In genomic region chr4:134621695-134622094, GRCm38 (mm10) we compare ENCODE assay signal across 24 mouse cellular contexts.
"Had no signal": no experiment of that assay in that cellular context is flagged by ENCODE, and none has a peak within 500 bp of the region (broad histone marks: within the 10 kb centered on the region; RNA-seq: fewer than 3 reads in every experiment).

No protein-coding gene starts in this region.

- H3K4me3 ChIP-seq: heart, embryonic 10.5 days; heart, embryonic 12.5 days; hindbrain, embryonic 13.5 days; hindbrain, embryonic 15.5 days; kidney, embryonic 15.5 days; limb, embryonic 13.5 days; limb, embryonic 15.5 days; liver, embryonic 12.5 days had no signal

- DNase-seq: gastrocnemius, postnatal 14 days; gastrocnemius, postnatal 36 days; heart, adult 18-20 months; heart, postnatal 14 days; heart, postnatal 36 days; kidney, adult 11 months; kidney, adult 2 months; kidney, adult 9 months; kidney, postnatal 14 days; kidney, postnatal 36 days; layer of hippocampus, adult 9-11 months; layer of hippocampus, postnatal 36 days; left cerebral cortex, postnatal 4 days had no signal

- H3K27ac ChIP-seq: hindbrain, embryonic 13.5 days; hindbrain, embryonic 15.5 days; hindbrain, postnatal 0 days; kidney, embryonic 15.5 days; kidney, postnatal 0 days; limb, embryonic 13.5 days; limb, embryonic 15.5 days; liver, embryonic 12.5 days; liver, embryonic 14.5 days had no signal
